Mouse (Mus musculus): ENCODE results near the gene Cbx7. TPM values are rescaled to one million over a fixed set of nuclear protein-coding genes. Genes with fewer than 3 reads are reported as not detected.
"Not testable (repeated sequence)": the region's sequence is repeated elsewhere in the genome, so short reads cannot be mapped to it uniquely, and the experiment has no call there.

Cbx7 gene
- polyA plus RNA-seq, 1 experiment from 2014 or later, result 1.5 TPM

DNA sequence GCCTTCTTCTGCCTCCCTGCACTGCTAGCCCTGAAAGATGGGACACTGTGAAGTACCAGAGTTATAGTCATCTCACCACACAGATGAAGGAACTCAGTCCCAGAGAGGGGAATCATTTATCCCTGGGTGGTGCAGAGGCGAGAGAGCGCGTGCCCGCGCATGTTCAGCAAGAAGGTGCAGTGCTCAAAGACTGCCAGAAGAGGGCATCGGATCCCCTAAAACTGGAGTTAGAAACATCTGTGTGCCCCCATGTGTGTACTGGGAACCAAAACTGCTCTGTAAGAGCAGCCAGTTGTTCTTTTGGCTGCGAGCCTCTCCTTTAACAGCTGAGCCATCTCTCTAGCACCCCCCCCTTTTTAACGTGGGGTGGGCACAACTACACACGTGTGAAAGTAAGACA lies 24.1 kb downstream of the Cbx7 start:
- Histone ChIP-seq H3K9ac (ENCODE audit: low read length) (no peak overlapping the region), H3K36me3 (ENCODE audit: control insufficient read depth, insufficient read depth, low read length) (no peaks in the 10 kb centered on the region), H3K4me1 (ENCODE audit: control insufficient read depth in 2 of 2, insufficient read depth in 2 of 2, low read length in 2 of 2) (peaks cover 23 to 24% of the 10 kb centered on the region in 2 experiments), H3K27ac (replicated peaks in 1 of 2; ENCODE audit: control insufficient read depth in 1 of 2, insufficient read depth in 1 of 2, low read depth in 2 of 2, low read length in 2 of 2) (no peak overlapping the region), H3K4me2 (ENCODE audit: low read length) (no peak overlapping the region), H3K9me3 (ENCODE audit: control insufficient read depth, low read length) (no peaks in the 10 kb centered on the region), H3K4me3 (ENCODE audit: control insufficient read depth in 1 of 2, insufficient read depth in 1 of 2, low read depth in 1 of 2, low read length in 2 of 2) (no peak overlapping the region), H3K27me3 (ENCODE audit: control insufficient read depth, insufficient read depth, low read length) (no peaks in the 10 kb centered on the region)
- no peak for ATAC-seq (ENCODE audit: insufficient number of reproducible peaks, insufficient read depth, low FRiP score, low read depth)
- WGBS, result 55% methylated on average over 9 of the region's 9 CpGs

DNA sequence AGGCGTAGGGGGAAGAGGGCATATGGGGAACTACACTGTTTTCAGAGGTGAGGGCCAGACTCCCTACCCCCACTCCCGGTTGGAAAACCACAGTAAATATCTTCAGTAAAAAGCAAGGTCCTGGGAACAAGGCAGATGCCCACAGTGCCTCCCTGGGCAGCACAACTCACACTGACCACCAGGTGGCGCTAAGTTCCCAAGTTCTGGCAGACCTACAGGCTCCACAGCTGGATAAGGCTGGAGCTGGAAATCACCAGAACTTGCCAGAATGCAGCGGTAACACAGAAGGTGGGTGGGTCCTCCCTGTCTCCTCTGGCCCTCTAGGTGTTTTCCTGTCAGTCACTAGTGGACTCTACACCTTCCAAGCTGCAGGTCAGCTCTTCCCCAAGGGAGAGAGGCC lies 24.9 kb downstream of the Cbx7 start:
- H3K27ac ChIP-seq (replicated peaks in 1 of 2; ENCODE audit: control insufficient read depth in 1 of 2, insufficient read depth in 1 of 2, low read depth in 2 of 2, low read length in 2 of 2), result no peak overlapping the region
- no peak; the same call in 1 of the 2 replicates for ATAC-seq (ENCODE audit: insufficient number of reproducible peaks, insufficient read depth, low FRiP score, low read depth)
- no peak overlapping the region for H3K4me3 ChIP-seq (ENCODE audit: control insufficient read depth in 1 of 2, insufficient read depth in 1 of 2, low read depth in 1 of 2, low read length in 2 of 2)
- H3K4me2 ChIP-seq (ENCODE audit: low read length), result no peak overlapping the region
- no peaks in the 10 kb centered on the region for H3K27me3 ChIP-seq (ENCODE audit: control insufficient read depth, insufficient read depth, low read length)
- WGBS, result 6% methylated on average over 4 of the region's 4 CpGs
- no peaks in the 10 kb centered on the region for H3K36me3 ChIP-seq (ENCODE audit: control insufficient read depth, insufficient read depth, low read length)
- H3K9ac ChIP-seq (ENCODE audit: low read length), result no peak overlapping the region
- peaks cover 16 to 17% of the 10 kb centered on the region in 2 experiments for H3K4me1 ChIP-seq (ENCODE audit: control insufficient read depth in 2 of 2, insufficient read depth in 2 of 2, low read length in 2 of 2)
- H3K9me3 ChIP-seq (ENCODE audit: control insufficient read depth, low read length), result no peaks in the 10 kb centered on the region

- no peaks in the 10 kb centered on the region for H3K9me3 ChIP-seq (ENCODE audit: control insufficient read depth, low read length)
- no peaks in the 10 kb centered on the region for H3K27me3 ChIP-seq (ENCODE audit: control insufficient read depth, insufficient read depth, low read length)
- no peak for ATAC-seq (ENCODE audit: insufficient number of reproducible peaks, insufficient read depth, low FRiP score, low read depth)
- H3K4me2 ChIP-seq (ENCODE audit: low read length), result no peak overlapping the region
- H3K9ac ChIP-seq (ENCODE audit: low read length), result no peak overlapping the region
- WGBS, result 79% methylated on average over 5 of the region's 5 CpGs
- no peaks in the 10 kb centered on the region for H3K36me3 ChIP-seq (ENCODE audit: control insufficient read depth, insufficient read depth, low read length)
- no peak overlapping the region for H3K27ac ChIP-seq (replicated peaks in 1 of 2; ENCODE audit: control insufficient read depth in 1 of 2, insufficient read depth in 1 of 2, low read depth in 2 of 2, low read length in 2 of 2)
- H3K4me1 ChIP-seq (ENCODE audit: control insufficient read depth in 2 of 2, insufficient read depth in 2 of 2, low read length in 2 of 2), result peaks cover 5 to 6% of the 10 kb centered on the region in 2 experiments; a peak in 3 of 4 replicates
- H3K4me3 ChIP-seq (ENCODE audit: control insufficient read depth in 1 of 2, insufficient read depth in 1 of 2, low read depth in 1 of 2, low read length in 2 of 2), result no peak overlapping the region
Measured at GRCm38 (mm10) chr15:79944948-79945347, 26.0 kb downstream of the Cbx7 start.

GRCm38 (mm10) chr15:79943584-79943983 lies 27.3 kb downstream of the Cbx7 start:
- no peaks in the 10 kb centered on the region for H3K9me3 ChIP-seq (ENCODE audit: control insufficient read depth, low read length)
- no peak overlapping the region for H3K4me3 ChIP-seq (ENCODE audit: control insufficient read depth in 1 of 2, insufficient read depth in 1 of 2, low read depth in 1 of 2, low read length in 2 of 2)
- no peak overlapping the region for H3K4me2 ChIP-seq (ENCODE audit: low read length)
- no peak overlapping the region for H3K9ac ChIP-seq (ENCODE audit: low read length)
- no peaks in the 10 kb centered on the region for H3K36me3 ChIP-seq (ENCODE audit: control insufficient read depth, insufficient read depth, low read length)
- no peak overlapping the region for H3K27ac ChIP-seq (replicated peaks in 1 of 2; ENCODE audit: control insufficient read depth in 1 of 2, insufficient read depth in 1 of 2, low read depth in 2 of 2, low read length in 2 of 2)
- no peaks in the 10 kb centered on the region for H3K4me1 ChIP-seq (ENCODE audit: control insufficient read depth in 2 of 2, insufficient read depth in 2 of 2, low read length in 2 of 2)
- no peak for ATAC-seq (ENCODE audit: insufficient number of reproducible peaks, insufficient read depth, low FRiP score, low read depth)
- WGBS, result 80% methylated on average over 3 of the region's 3 CpGs
- H3K27me3 ChIP-seq (ENCODE audit: control insufficient read depth, insufficient read depth, low read length), result no peaks in the 10 kb centered on the region

GRCm38 (mm10) chr15:79942541-79942940 lies 28.4 kb downstream of the Cbx7 start:
- H3K36me3 ChIP-seq (ENCODE audit: control insufficient read depth, insufficient read depth, low read length), result no peaks in the 10 kb centered on the region
- no peak overlapping the region for H3K27ac ChIP-seq (replicated peaks in 1 of 2; ENCODE audit: control insufficient read depth in 1 of 2, insufficient read depth in 1 of 2, low read depth in 2 of 2, low read length in 2 of 2)
- no peak overlapping the region for H3K4me3 ChIP-seq (ENCODE audit: control insufficient read depth in 1 of 2, insufficient read depth in 1 of 2, low read depth in 1 of 2, low read length in 2 of 2)
- H3K9ac ChIP-seq (ENCODE audit: low read length), result no peak overlapping the region
- no peak for ATAC-seq (ENCODE audit: insufficient number of reproducible peaks, insufficient read depth, low FRiP score, low read depth)
- no peaks in the 10 kb centered on the region for H3K4me1 ChIP-seq (ENCODE audit: control insufficient read depth in 2 of 2, insufficient read depth in 2 of 2, low read length in 2 of 2)
- no peak overlapping the region for H3K4me2 ChIP-seq (ENCODE audit: low read length)
- no peaks in the 10 kb centered on the region for H3K9me3 ChIP-seq (ENCODE audit: control insufficient read depth, low read length)
- no peaks in the 10 kb centered on the region for H3K27me3 ChIP-seq (ENCODE audit: control insufficient read depth, insufficient read depth, low read length)
- 91% methylated on average over 6 of the region's 6 CpGs for WGBS

DNA sequence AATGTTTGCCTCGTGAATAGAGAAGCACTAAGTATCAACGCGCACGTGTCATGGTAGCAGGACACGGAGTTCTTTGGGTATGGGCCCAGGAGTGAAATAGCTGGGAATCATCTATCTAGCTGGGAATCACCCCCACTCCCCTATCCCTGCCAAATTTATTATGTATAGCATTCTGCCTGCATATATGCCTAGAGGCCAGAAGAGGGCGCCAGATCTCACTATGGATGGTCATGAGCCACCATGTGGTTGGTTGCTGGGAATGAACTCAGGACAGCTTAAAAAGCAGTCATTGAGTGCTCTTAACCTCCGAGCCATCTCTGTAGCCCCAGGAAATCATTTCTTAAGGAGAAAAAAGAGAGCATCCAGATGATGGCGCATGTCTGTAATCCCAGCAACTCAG lies 30.0 kb downstream of the Cbx7 start:
- Histone ChIP-seq H3K27ac (replicated peaks in 1 of 2; ENCODE audit: control insufficient read depth in 1 of 2, insufficient read depth in 1 of 2, low read depth in 2 of 2, low read length in 2 of 2) (no peak overlapping the region), H3K36me3 (ENCODE audit: control insufficient read depth, insufficient read depth, low read length) (no peaks in the 10 kb centered on the region), H3K9me3 (ENCODE audit: control insufficient read depth, low read length) (no peaks in the 10 kb centered on the region), H3K4me3 (ENCODE audit: control insufficient read depth in 1 of 2, insufficient read depth in 1 of 2, low read depth in 1 of 2, low read length in 2 of 2) (no peak overlapping the region), H3K4me1 (ENCODE audit: control insufficient read depth in 2 of 2, insufficient read depth in 2 of 2, low read length in 2 of 2) (no peaks in the 10 kb centered on the region), H3K9ac (ENCODE audit: low read length) (no peak overlapping the region), H3K27me3 (ENCODE audit: control insufficient read depth, insufficient read depth, low read length) (peaks cover under 1% of the 10 kb centered on the region; the same call in 1 of the 2 replicates), H3K4me2 (ENCODE audit: low read length) (no peak overlapping the region)
- 17% methylated on average over 8 of the region's 8 CpGs for WGBS
- no peak for ATAC-seq (ENCODE audit: insufficient number of reproducible peaks, insufficient read depth, low FRiP score, low read depth)

- Histone ChIP-seq H3K4me3 (ENCODE audit: control insufficient read depth in 1 of 2, insufficient read depth in 1 of 2, low read depth in 1 of 2, low read length in 2 of 2) (no peak overlapping the region), H3K27me3 (ENCODE audit: control insufficient read depth, insufficient read depth, low read length) (peaks cover 11% of the 10 kb centered on the region; the same call in 1 of the 2 replicates), H3K36me3 (ENCODE audit: control insufficient read depth, insufficient read depth, low read length) (no peaks in the 10 kb centered on the region), H3K9ac (ENCODE audit: low read length) (no peak overlapping the region), H3K9me3 (ENCODE audit: control insufficient read depth, low read length) (no peaks in the 10 kb centered on the region), H3K27ac (replicated peaks in 1 of 2; ENCODE audit: control insufficient read depth in 1 of 2, insufficient read depth in 1 of 2, low read depth in 2 of 2, low read length in 2 of 2) (no peak overlapping the region), H3K4me1 (ENCODE audit: control insufficient read depth in 2 of 2, insufficient read depth in 2 of 2, low read length in 2 of 2) (no peaks in the 10 kb centered on the region), H3K4me2 (ENCODE audit: low read length) (no peak overlapping the region)
- no peak for ATAC-seq (ENCODE audit: insufficient number of reproducible peaks, insufficient read depth, low FRiP score, low read depth)
- WGBS, result 85% methylated on average over 16 of the region's 16 CpGs
Measured at GRCm38 (mm10) chr15:79939913-79940312, 31.0 kb downstream of the Cbx7 start.

- H3K27ac ChIP-seq (replicated peaks in 1 of 2; ENCODE audit: control insufficient read depth in 1 of 2, insufficient read depth in 1 of 2, low read depth in 2 of 2, low read length in 2 of 2); H3K9ac ChIP-seq (ENCODE audit: low read length); H3K4me3 ChIP-seq (ENCODE audit: control insufficient read depth in 1 of 2, insufficient read depth in 1 of 2, low read depth in 1 of 2, low read length in 2 of 2); ATAC-seq (ENCODE audit: insufficient number of reproducible peaks, insufficient read depth, low FRiP score, low read depth); H3K9me3 ChIP-seq (ENCODE audit: control insufficient read depth, low read length); H3K4me1 ChIP-seq (ENCODE audit: control insufficient read depth in 2 of 2, insufficient read depth in 2 of 2, low read length in 2 of 2); H3K4me2 ChIP-seq (ENCODE audit: low read length); H3K36me3 ChIP-seq (ENCODE audit: control insufficient read depth, insufficient read depth, low read length): not testable (repeated sequence)
- 75% methylated on average over 3 of the region's 7 CpGs for WGBS
- peaks cover 15% of the 10 kb centered on the region; the same call in 1 of the 2 replicates for H3K27me3 ChIP-seq (ENCODE audit: control insufficient read depth, insufficient read depth, low read length)
Measured at GRCm38 (mm10) chr15:79939501-79939900, 31.4 kb downstream of the Cbx7 start.

Measured in heart, embryonic 14.5 days (tissue).